Comparison of ENCODE assay signal across 9 mouse cellular contexts in the genomic region with DNA sequence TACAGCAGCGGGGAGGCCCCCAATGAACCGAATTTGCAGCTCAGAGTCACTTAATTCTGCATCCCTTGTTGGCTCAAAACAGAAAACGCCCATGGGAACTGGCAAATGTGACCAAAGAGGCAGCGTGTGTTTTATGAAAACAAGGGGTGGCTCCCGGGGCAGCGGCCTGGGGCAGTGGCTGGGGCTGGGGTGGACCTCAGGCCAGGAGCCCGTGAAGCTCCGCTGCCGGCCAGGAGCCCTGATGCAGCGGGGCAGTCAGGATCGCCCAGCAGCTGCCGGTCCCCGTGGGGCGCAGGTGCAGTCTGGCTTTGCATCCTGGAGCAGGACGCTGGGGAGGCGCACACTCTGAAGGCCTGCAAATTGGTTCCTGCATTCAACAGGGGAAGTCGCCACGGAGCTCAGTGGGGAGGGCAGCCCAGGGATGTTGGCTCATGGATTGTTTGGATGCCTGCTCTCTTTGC.
DNase-seq lines count a peak whose midpoint lies in the region; ATAC-seq lines count a peak whose summit lies in the region.
"Had no signal": no experiment of that assay in that cellular context is flagged by ENCODE, and none has a peak within 500 bp of the region (broad histone marks: within the 10 kb centered on the region; RNA-seq: fewer than 3 reads in every experiment).

No protein-coding gene starts in this region.

- no peak for ATAC-seq in embryonic facial prominence, embryonic 12.5 days (ENCODE audit: insufficient number of reproducible peaks, insufficient read depth, low FRiP score, low TSS enrichment)
- ATAC-seq in hindbrain, embryonic 14.5 days (ENCODE audit: low FRiP score): peak; percentile 52; the same call in 1 of the 2 replicates
- ATAC-seq in midbrain, embryonic 15.5 days (replicated peaks): peak; percentile 59; the same call in 1 of the 2 replicates

- no peak overlapping the region for H3K4me3 ChIP-seq in embryonic facial prominence, embryonic 12.5 days
- H3K4me3 ChIP-seq in hindbrain, embryonic 14.5 days (replicated peaks; ENCODE audit: low read length): peak overlapping the region; percentile 15; the same call in 1 of the 2 replicates
- peak overlapping the region; percentile 18; the same call in 1 of the 2 replicates for H3K4me3 ChIP-seq in midbrain, embryonic 15.5 days
- H3K4me3 ChIP-seq: erythroblast, embryonic 14.5 days had no signal

- no peaks in the 10 kb centered on the region for H3K36me3 ChIP-seq in embryonic facial prominence, embryonic 12.5 days
- H3K36me3 ChIP-seq in hindbrain, embryonic 14.5 days (replicated peaks; ENCODE audit: control insufficient read depth, insufficient read depth): no peaks in the 10 kb centered on the region
- H3K36me3 ChIP-seq in midbrain, embryonic 15.5 days (replicated peaks): no peaks in the 10 kb centered on the region

- no peaks in the 10 kb centered on the region for H3K27me3 ChIP-seq in embryonic facial prominence, embryonic 12.5 days
- no peaks in the 10 kb centered on the region for H3K27me3 ChIP-seq in hindbrain, embryonic 14.5 days (ENCODE audit: control insufficient read depth, insufficient read depth, low read length)
- H3K27me3 ChIP-seq in midbrain, embryonic 15.5 days (replicated peaks): no peaks in the 10 kb centered on the region

- 0 out of 2 replicates have a peak overlapping the region, but pooled peaks have one; percentile 20 for H3K9ac ChIP-seq in embryonic facial prominence, embryonic 12.5 days
- H3K9ac ChIP-seq in hindbrain, embryonic 14.5 days: peak overlapping the region; percentile 33; the same call in 1 of the 2 replicates
- peak overlapping the region; percentile 30; the same call in 1 of the 2 replicates for H3K9ac ChIP-seq in midbrain, embryonic 15.5 days

- DNase-seq in lung, postnatal 36 days: peak; percentile 34
- DNase-seq in lung, postnatal 10 days: no peak
- no peak for DNase-seq in hindbrain, embryonic 14.5 days (ENCODE audit: low spot score)
- DNase-seq in thymus, postnatal 4 days: peak; percentile 69
- no peak for DNase-seq in urinary bladder, adult 2 months (ENCODE audit: low spot score)
- no peak for DNase-seq in yolk sac, embryonic 10.5 days (ENCODE audit: low spot score)

- H3K4me2 ChIP-seq in embryonic facial prominence, embryonic 12.5 days (replicated peaks): peak overlapping the region; percentile 35
- H3K4me2 ChIP-seq in hindbrain, embryonic 14.5 days (replicated peaks): peak overlapping the region; percentile 50
- H3K4me2 ChIP-seq in midbrain, embryonic 15.5 days: peak overlapping the region; percentile 42

- no peaks in the 10 kb centered on the region for H3K9me3 ChIP-seq in embryonic facial prominence, embryonic 12.5 days
- H3K9me3 ChIP-seq in hindbrain, embryonic 14.5 days (ENCODE audit: control insufficient read depth, low read length): no peaks in the 10 kb centered on the region
- H3K9me3 ChIP-seq in midbrain, embryonic 15.5 days: no peaks in the 10 kb centered on the region

- 5% methylated on average over 18 of the region's 18 CpGs for WGBS in embryonic facial prominence, embryonic 12.5 days
- 4% methylated on average over 18 of the region's 18 CpGs for WGBS in hindbrain, embryonic 14.5 days
- WGBS in midbrain, embryonic 15.5 days: 5% methylated on average over 18 of the region's 18 CpGs

- 0 out of 2 replicates have a peak overlapping the region, but pooled peaks have one; percentile 3 for H3K27ac ChIP-seq in embryonic facial prominence, embryonic 12.5 days
- peak overlapping the region; percentile 41; the same call in 1 of the 2 replicates for H3K27ac ChIP-seq in hindbrain, embryonic 14.5 days
- H3K27ac ChIP-seq in midbrain, embryonic 15.5 days: peak overlapping the region; percentile 22; the same call in 1 of the 2 replicates

- H3K4me1 ChIP-seq in embryonic facial prominence, embryonic 12.5 days: peaks cover 45% of the 10 kb centered on the region
- peaks cover 12% of the 10 kb centered on the region for H3K4me1 ChIP-seq in hindbrain, embryonic 14.5 days (replicated peaks; ENCODE audit: control insufficient read depth, insufficient read depth, low read length)
- peaks cover 19% of the 10 kb centered on the region for H3K4me1 ChIP-seq in midbrain, embryonic 15.5 days

Comparison
In these comparisons a context has a peak if more than half of its experiments do, and no peak if none do; other contexts are left out.
1. DNase-seq: peak in lung, postnatal 36 days (single experiment) and thymus, postnatal 4 days (single experiment); none in lung, postnatal 10 days (single experiment), hindbrain, embryonic 14.5 days (single experiment), urinary bladder, adult 2 months (single experiment) and yolk sac, embryonic 10.5 days (single experiment).
2. Peak in every context shown above with its lines, with median percentiles within 50 percentile points of each other: H3K27ac ChIP-seq, H3K4me2 ChIP-seq and H3K9ac ChIP-seq.